Mouse (Mus musculus): ENCODE results near the gene Ttyh2.

Ttyh2 gene

GRCm38 (mm10) chr11:114704071-114704913 is 29.1 kb downstream of the Ttyh2 start:
- no peak for DNase-seq (ENCODE audit: extremely low spot score)

GRCm38 (mm10) chr11:114706358-114706757 is 31.1 kb downstream of the Ttyh2 start:
- DNase-seq (ENCODE audit: extremely low spot score), result no peak

GRCm38 (mm10) chr11:114711393-114711792 is 36.2 kb downstream of the Ttyh2 start:
- no peak for DNase-seq (ENCODE audit: extremely low spot score)

GRCm38 (mm10) chr11:114711861-114712260 is 36.6 kb downstream of the Ttyh2 start:
- no peak for DNase-seq (ENCODE audit: extremely low spot score)

GRCm38 (mm10) chr11:114714526-114714925 is 39.3 kb downstream of the Ttyh2 start:
- DNase-seq (ENCODE audit: extremely low spot score), result no peak

- DNase-seq (ENCODE audit: extremely low spot score), result no peak
These were observed 40.3 kb downstream of the Ttyh2 start for GRCm38 (mm10) chr11:114715531-114715930.

- DNase-seq (ENCODE audit: extremely low spot score), result no peak
These were observed 45.3 kb downstream of the Ttyh2 start for GRCm38 (mm10) chr11:114720535-114720934.

GRCm38 (mm10) chr11:114722438-114722837 is 47.2 kb downstream of the Ttyh2 start:
- DNase-seq (ENCODE audit: extremely low spot score), result no peak

GRCm38 (mm10) chr11:114723030-114723429 is 47.8 kb downstream of the Ttyh2 start:
- no peak for DNase-seq (ENCODE audit: extremely low spot score)

- no peak for DNase-seq (ENCODE audit: extremely low spot score)
These were observed 49.8 kb downstream of the Ttyh2 start for GRCm38 (mm10) chr11:114724787-114725590.

- DNase-seq (ENCODE audit: extremely low spot score), result peak; percentile 66
These were observed 52.0 kb downstream of the Ttyh2 start, which contains the start of gene Dnaic2 for GRCm38 (mm10) chr11:114726965-114727825. TSS of gene Dnaic2 (plus strand) at chr11:114727408.

GRCm38 (mm10) chr11:114727826-114728186 is 52.6 kb downstream of the Ttyh2 start:
- DNase-seq (ENCODE audit: extremely low spot score), result no peak

GRCm38 (mm10) chr11:114728333-114728732 is 53.1 kb downstream of the Ttyh2 start:
- no peak for DNase-seq (ENCODE audit: extremely low spot score)

GRCm38 (mm10) chr11:114729832-114730363 is 54.7 kb downstream of the Ttyh2 start:
- DNase-seq (ENCODE audit: extremely low spot score), result no peak

- DNase-seq (ENCODE audit: extremely low spot score), result no peak
These were observed 56.5 kb downstream of the Ttyh2 start for GRCm38 (mm10) chr11:114731711-114732110.

GRCm38 (mm10) chr11:114732890-114733289 is 57.7 kb downstream of the Ttyh2 start:
- DNase-seq (ENCODE audit: extremely low spot score), result no peak

- DNase-seq (ENCODE audit: extremely low spot score), result no peak
These were observed 60.9 kb downstream of the Ttyh2 start for GRCm38 (mm10) chr11:114736111-114736510.

GRCm38 (mm10) chr11:114736913-114737624 is 61.8 kb downstream of the Ttyh2 start:
- DNase-seq (ENCODE audit: extremely low spot score), result peak; percentile 64

- DNase-seq (ENCODE audit: extremely low spot score), result peak; percentile 25
These were observed 65.4 kb downstream of the Ttyh2 start for GRCm38 (mm10) chr11:114740598-114740997.

- DNase-seq (ENCODE audit: extremely low spot score), result no peak
These were observed 66.2 kb downstream of the Ttyh2 start for GRCm38 (mm10) chr11:114741451-114741850.

- DNase-seq (ENCODE audit: extremely low spot score), result peak; percentile 92
These were observed 69.9 kb downstream of the Ttyh2 start for GRCm38 (mm10) chr11:114745134-114745533.

Measured in embryo, embryonic 9.5 days (tissue).